Mouse (Mus musculus) lung, adult 2 months (tissue): Measurements from ENCODE around the gene Adamts18.

Experiments
- CTCF ChIP-seq: fragments of 200-500 bp; IDR thresholded peaks from 2 replicates; pipeline ENCODE4 v1.5.1; 2011; ENCODE audit warnings: mild to moderate bottlenecking, low read length, control low read depth; ENCODE audit not compliant: insufficient read depth
- POLR2A ChIP-seq: fragments of 200-500 bp; IDR thresholded peaks from 2 replicates; pipeline ENCODE4 v1.6.1; 2011; ENCODE audit warnings: low read depth, mild to moderate bottlenecking, control low read depth, low read length, borderline replicate concordance; ENCODE audit errors: extremely low read depth

DNA sequence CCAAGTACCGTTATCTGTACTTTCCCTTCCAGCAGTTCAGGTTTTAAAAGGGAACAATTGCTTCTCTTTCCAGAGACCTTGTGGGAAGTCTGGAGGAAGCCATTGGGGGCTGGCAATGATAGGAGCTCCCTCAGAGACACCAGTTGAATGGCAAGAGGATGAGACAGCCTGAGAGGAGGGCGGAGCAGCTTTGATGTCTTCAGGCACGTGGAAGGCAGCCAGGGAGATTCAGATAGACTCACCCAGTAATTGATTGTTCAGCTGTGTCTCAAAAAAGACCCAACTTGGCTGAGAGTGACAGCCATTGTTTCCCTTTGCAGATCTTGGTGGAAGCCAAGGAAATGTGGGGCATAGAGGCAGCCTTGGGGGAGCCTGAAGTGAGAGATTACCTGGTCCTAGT, 42.8 kb upstream of the Adamts18 start:
- TF ChIP-seq POLR2A = no peak
- no peak for TF ChIP-seq CTCF
